Comparison of ENCODE assay signal across 26 mouse cellular contexts in genomic region chr11:116396276-116396933, GRCm38 (mm10). TPM values are rescaled to one million over a fixed set of nuclear protein-coding genes. Genes with fewer than 3 reads are reported as not detected.
A peak's percentile ranks its signal among the peaks of the same experiment; 100 is the strongest.
DNase-seq lines count a peak whose midpoint lies in the region; ATAC-seq and TF ChIP-seq lines count a peak whose summit lies in the region.
"Had no signal": no experiment of that assay in that cellular context is flagged by ENCODE, and none has a peak within 500 bp of the region (broad histone marks: within the 10 kb centered on the region; RNA-seq: fewer than 3 reads in every experiment).

No protein-coding gene starts in this region.

- no peak for TF ChIP-seq EP300 in lung, postnatal 0 days (IDR thresholded peaks at IDR 0.05)
- TF ChIP-seq EP300 in stomach, postnatal 0 days (optimal IDR thresholded peaks at IDR 0.05): no peak

- no peaks in the 10 kb centered on the region for H3K27me3 ChIP-seq in lung, postnatal 0 days (replicated peaks; ENCODE audit: insufficient read depth, low read length)
- H3K27me3 ChIP-seq in stomach, postnatal 0 days (ENCODE audit: control insufficient read depth, insufficient read depth, low read length): no peaks in the 10 kb centered on the region
- H3K27me3 ChIP-seq: limb, embryonic 13.5 days; liver, embryonic 12.5 days; midbrain, embryonic 15.5 days; stomach, embryonic 15.5 days had no signal

- H3K4me3 ChIP-seq in gastrocnemius, adult 2 months: no peak overlapping the region
- no peak overlapping the region for H3K4me3 ChIP-seq in lung, postnatal 0 days (ENCODE audit: low read depth, low read length)
- no peak overlapping the region for H3K4me3 ChIP-seq in stomach, postnatal 0 days (ENCODE audit: low read depth, low read length)
- H3K4me3 ChIP-seq: hindbrain, embryonic 10.5 days; left cerebral cortex, adult 2 months; limb, embryonic 13.5 days; liver, embryonic 12.5 days; midbrain, embryonic 15.5 days; stomach, embryonic 15.5 days had no signal

- no peak for DNase-seq in gastrocnemius, adult 2 months
- no peak for DNase-seq in gastrocnemius, postnatal 36 days
- peak; percentile 42 for DNase-seq in kidney, postnatal 14 days
- no peak for DNase-seq in kidney, postnatal 4 days
- DNase-seq in lung, postnatal 0 days (ENCODE audit: low spot score): peak; percentile 6
- DNase-seq in lung, postnatal 10 days: no peak
- DNase-seq in stomach, postnatal 0 days (ENCODE audit: low spot score): no peak
- no peak for DNase-seq in adrenal gland, postnatal 10 days
- DNase-seq: adrenal gland, postnatal 25 days; cerebellum, adult 18-20 months; cerebellum, postnatal 25 days; gastrocnemius, postnatal 25 days; heart, postnatal 14 days; lung, adult 18-20 months; right cerebral cortex, postnatal 25 days; thymus, postnatal 14 days had no signal

- no peak for ATAC-seq in lung, postnatal 0 days
- 0 out of 2 replicates have a peak, but pooled peaks have one; percentile 15 for ATAC-seq in stomach, postnatal 0 days (ENCODE audit: low FRiP score, low TSS enrichment)
- ATAC-seq: forebrain, embryonic 14.5 days; hindbrain, postnatal 0 days; intestine, embryonic 16.5 days; liver, embryonic 12.5 days; midbrain, embryonic 15.5 days had no signal

- 0 out of 2 replicates have a peak, but pooled peaks cover 9% of the 10 kb centered on the region for H3K36me3 ChIP-seq in lung, postnatal 0 days (ENCODE audit: insufficient read depth, low read length)
- no peaks in the 10 kb centered on the region; the same call in 1 of the 2 replicates for H3K36me3 ChIP-seq in stomach, postnatal 0 days (ENCODE audit: control insufficient read depth, insufficient read depth, low read length)
- H3K36me3 ChIP-seq: midbrain, embryonic 15.5 days had no signal

- H3K27ac ChIP-seq in gastrocnemius, adult 2 months: peak overlapping the region; percentile 78
- no peak overlapping the region for H3K27ac ChIP-seq in lung, postnatal 0 days (ENCODE audit: low read length)
- no peak overlapping the region for H3K27ac ChIP-seq in stomach, postnatal 0 days (replicated peaks)
- H3K27ac ChIP-seq: hindbrain, embryonic 10.5 days; hindbrain, postnatal 0 days; left cerebral cortex, adult 2 months; limb, embryonic 13.5 days; liver, embryonic 12.5 days; macrophage; midbrain, embryonic 15.5 days; stomach, embryonic 15.5 days had no signal

- no peaks in the 10 kb centered on the region for H3K9me3 ChIP-seq in lung, postnatal 0 days (ENCODE audit: low read length)
- no peaks in the 10 kb centered on the region for H3K9me3 ChIP-seq in stomach, postnatal 0 days (ENCODE audit: control insufficient read depth, low read length)
- H3K9me3 ChIP-seq: hindbrain, embryonic 10.5 days; limb, embryonic 13.5 days; liver, embryonic 12.5 days; midbrain, embryonic 15.5 days; stomach, embryonic 15.5 days had no signal

- no peak for TF ChIP-seq CTCF in gastrocnemius, adult 2 months (IDR thresholded peaks at IDR 0.05)
- TF ChIP-seq CTCF in lung, postnatal 0 days (IDR thresholded peaks at IDR 0.05): no peak
- no peak for TF ChIP-seq CTCF in stomach, postnatal 0 days (IDR thresholded peaks at IDR 0.05; ENCODE audit: low read depth)

- WGBS in lung, postnatal 0 days: 55% methylated on average over 11 of the region's 11 CpGs
- WGBS in stomach, postnatal 0 days: 84% methylated on average over 11 of the region's 11 CpGs

- no peak overlapping the region for H3K4me2 ChIP-seq in lung, postnatal 0 days (replicated peaks; ENCODE audit: low read depth, low read length)
- H3K4me2 ChIP-seq in stomach, postnatal 0 days (replicated peaks; ENCODE audit: low read depth): no peak overlapping the region
- H3K4me2 ChIP-seq: limb, embryonic 13.5 days; liver, embryonic 12.5 days; midbrain, embryonic 15.5 days; stomach, embryonic 15.5 days had no signal

- intact Hi-C loops in gastrocnemius, adult 2 months (cut with DNase I): loop anchor here (5.0 kb wide), 1 partner anchor 36 kb away; the partner anchor contains the start of gene Ubald2
- intact Hi-C loops in gastrocnemius, postnatal 36 days (cut with DNase I): loop anchor here (5.0 kb wide), 1 partner anchor 36 kb away; the partner anchor contains the start of gene Ubald2

- no peaks in the 10 kb centered on the region for H3K4me1 ChIP-seq in lung, postnatal 0 days (ENCODE audit: insufficient read depth, low read depth, low read length)
- no peaks in the 10 kb centered on the region for H3K4me1 ChIP-seq in stomach, postnatal 0 days (replicated peaks; ENCODE audit: control insufficient read depth, insufficient read depth)

- H3K9ac ChIP-seq in lung, postnatal 0 days (replicated peaks; ENCODE audit: low read depth): no peak overlapping the region
- no peak overlapping the region for H3K9ac ChIP-seq in stomach, postnatal 0 days (ENCODE audit: low read length)
- H3K9ac ChIP-seq: limb, embryonic 13.5 days; liver, embryonic 12.5 days; midbrain, embryonic 15.5 days; stomach, embryonic 15.5 days had no signal

RNA-seq across cellular contexts. Expression of gene Rnf157, which starts 16.4 kb away (rescaled TPM):
- 10 to 100 TPM; 24.3 to 32.0 TPM for total RNA-seq in gastrocnemius, adult 2 months (2021)
- total RNA-seq in gastrocnemius, postnatal 36 days (2021): 10 to 100 TPM; 23.0 to 24.5 TPM
- 1.4 and 1.8 TPM in 2 replicates for polyA plus RNA-seq in lung, postnatal 0 days (2015; fragmentation: Nextera tagmentation; extraction: Ambion mirVana)
- polyA plus RNA-seq in stomach, postnatal 0 days (2015; fragmentation: Nextera tagmentation; extraction: Ambion mirVana): 2.8 and 3.0 TPM in 2 replicates
- total RNA-seq in adrenal gland, postnatal 10 days (2021): 10 to 100 TPM; 11.2 to 16.5 TPM

RNA-seq across cellular contexts. Expression of gene Ubald2, which starts 37.5 kb away (rescaled TPM):
- total RNA-seq in gastrocnemius, adult 2 months (2021): 10 to 100 TPM; 38.7 to 50.9 TPM
- total RNA-seq in gastrocnemius, postnatal 36 days (2021): 10 to 100 TPM; 41.8 to 56.5 TPM
- polyA plus RNA-seq in lung, postnatal 0 days (2015; fragmentation: Nextera tagmentation; extraction: Ambion mirVana): 50.4 and 56.6 TPM in 2 replicates
- polyA plus RNA-seq in stomach, postnatal 0 days (2015; fragmentation: Nextera tagmentation; extraction: Ambion mirVana): 35.4 and 35.7 TPM in 2 replicates
- 10 to 100 TPM; 47.9 to 51.1 TPM for total RNA-seq in adrenal gland, postnatal 10 days (2021)

Comparison
In these comparisons a context has a peak if more than half of its experiments do, and no peak if none do; other contexts are left out.
1. DNase-seq: peak in kidney, postnatal 14 days (single experiment) and lung, postnatal 0 days (single experiment); none in gastrocnemius, adult 2 months (single experiment), gastrocnemius, postnatal 36 days (0 of 2), kidney, postnatal 4 days (0 of 2), lung, postnatal 10 days (single experiment), stomach, postnatal 0 days (single experiment) and adrenal gland, postnatal 10 days (single experiment).